Mouse (Mus musculus): ENCODE results near the gene Neurog1.

The Neurog1 gene

DNA sequence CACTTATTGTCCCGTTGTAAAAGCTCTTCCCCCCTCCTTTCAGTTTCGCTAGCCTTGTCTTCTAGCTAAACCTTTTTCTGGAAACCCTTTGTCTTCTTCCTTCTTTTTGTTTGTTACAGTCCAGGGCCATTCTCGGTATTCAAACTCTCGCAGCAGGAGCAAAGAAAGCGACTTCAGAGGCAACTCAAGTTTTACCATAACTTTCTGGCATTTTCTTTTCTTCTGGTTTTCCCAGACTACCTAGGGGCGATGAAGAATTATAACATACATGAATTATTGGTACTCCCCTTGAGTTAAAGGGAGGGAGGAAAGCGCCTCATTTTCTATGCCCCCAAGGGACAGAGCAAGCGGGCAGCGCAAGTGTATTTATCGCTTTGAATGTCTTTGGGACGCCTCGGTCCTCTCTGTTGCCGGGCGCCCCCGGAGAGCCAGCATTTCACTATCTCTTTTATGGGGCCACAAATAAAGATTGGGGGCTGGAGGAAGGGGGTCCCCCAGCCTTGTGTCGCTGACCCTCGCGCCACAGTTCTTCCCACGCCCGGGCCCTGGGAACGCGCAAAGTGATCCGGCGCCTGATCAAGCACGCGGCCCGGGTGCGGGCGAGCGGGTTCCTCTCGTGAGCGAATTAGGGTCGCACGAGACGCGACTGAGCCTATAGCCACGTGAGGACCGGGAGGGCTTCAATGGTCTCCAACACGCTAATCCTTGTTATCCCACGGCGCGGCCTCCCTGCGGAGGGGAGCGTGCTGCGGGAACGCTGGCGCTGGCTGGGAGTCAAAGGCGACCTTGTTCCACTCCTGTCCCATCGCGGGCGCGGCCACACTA is 6.4 kb upstream of the Neurog1 start:
- DNase-seq (ENCODE audit: low spot score in 2 of 2): no peak

DNA sequence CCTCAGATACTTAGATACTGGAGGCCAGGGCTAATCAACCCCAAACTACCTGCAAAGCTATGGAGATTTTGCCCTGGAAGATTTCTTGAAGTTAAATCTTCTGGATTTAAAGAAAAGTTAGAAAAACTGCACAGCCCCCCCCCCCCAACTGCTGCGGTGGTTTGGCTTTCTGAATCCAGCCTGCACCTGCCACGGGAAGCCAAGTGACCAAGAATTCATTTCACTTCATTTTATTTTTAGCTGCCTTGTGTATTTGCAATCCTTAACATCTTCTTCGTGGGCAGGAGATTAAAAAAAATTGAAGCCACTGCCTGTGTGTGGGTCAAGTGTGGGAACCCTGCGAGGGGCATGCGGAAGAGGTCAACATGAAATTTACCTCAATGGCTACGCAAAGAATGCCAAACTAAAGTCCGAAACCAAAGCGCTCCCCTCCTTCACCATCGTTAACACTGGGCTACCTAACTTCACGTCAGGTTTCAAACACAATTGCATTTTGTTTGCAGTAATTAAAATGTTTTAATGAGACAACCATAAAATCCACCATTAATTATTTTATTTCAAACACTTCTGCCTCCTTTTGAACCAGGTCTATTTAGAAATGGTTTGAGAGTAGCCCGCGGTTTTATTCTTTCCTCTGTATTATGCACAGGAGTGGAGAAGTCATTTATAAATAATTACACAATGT is 5.6 kb upstream of the Neurog1 start:
- DNase-seq (ENCODE audit: low spot score in 2 of 2): no peak

GRCm38 (mm10) chr13:56256716-56257299 is 4.8 kb upstream of the Neurog1 start:
- DNase-seq (ENCODE audit: low spot score in 2 of 2): no peak

DNA sequence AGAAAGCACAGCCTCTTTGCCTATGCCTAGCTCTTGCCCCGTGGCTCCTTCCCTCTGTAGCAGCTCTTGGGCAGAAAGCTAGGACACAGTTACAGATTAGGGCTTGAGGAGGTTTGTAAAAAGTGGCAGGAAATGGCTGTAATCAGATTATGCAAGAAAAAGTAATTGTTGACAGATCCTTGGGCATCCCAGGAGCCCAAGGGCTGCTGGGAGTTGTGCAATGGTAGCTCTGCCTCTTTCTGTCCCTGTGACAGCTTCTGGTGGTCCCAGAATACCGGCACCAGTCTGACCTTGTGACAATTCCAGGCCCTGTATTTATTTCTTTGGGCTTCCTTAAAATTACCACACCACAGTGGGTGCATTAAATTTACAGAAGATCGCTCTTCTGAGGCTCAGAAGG is 1.4 kb upstream of the Neurog1 start:
- DNase-seq (ENCODE audit: low spot score in 2 of 2): no peak

- DNase-seq (ENCODE audit: low spot score in 2 of 2): peak in 1 of 2 experiments; percentile 63
Observed at GRCm38 (mm10) chr13:56252783-56253182, 820 bp upstream of the Neurog1 start.

DNA sequence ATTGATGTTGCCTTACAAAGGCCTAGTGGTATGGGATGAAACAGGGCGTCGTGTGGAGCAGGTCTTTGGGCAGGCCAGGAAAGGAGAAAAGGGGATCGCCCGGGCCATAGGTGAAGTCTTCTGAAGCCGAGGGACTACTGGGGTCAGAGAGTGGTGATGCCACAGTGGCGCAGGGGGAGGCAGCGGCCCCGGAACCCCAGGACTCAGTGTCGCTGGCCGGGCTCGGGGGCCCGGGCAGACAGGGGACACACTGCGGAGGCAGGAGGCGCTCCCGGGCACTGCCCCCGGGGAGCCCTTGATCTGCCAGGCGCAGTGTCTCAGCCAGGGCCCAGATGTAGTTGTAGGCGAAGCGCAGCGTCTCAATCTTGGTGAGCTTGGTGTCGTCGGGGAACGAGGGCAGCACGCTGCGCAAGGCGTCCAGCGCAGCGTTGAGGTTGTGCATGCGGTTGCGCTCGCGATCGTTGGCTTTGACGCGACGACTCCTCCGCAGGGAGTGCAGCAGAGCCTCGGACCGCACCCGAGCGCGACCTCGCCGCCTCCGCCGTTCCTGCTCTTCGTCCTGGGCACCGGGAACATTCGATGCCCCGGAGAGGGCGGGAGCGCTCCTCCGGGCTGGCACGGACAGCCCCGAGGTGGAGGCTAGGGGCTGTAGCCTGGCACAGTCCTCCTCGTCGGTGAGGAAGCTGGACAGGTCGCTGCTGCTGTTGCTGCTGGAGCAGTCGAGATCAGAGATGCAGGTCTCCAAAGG is 613 bp downstream of the Neurog1 start:
- DNase-seq (ENCODE audit: low spot score in 2 of 2): no peak

DNA sequence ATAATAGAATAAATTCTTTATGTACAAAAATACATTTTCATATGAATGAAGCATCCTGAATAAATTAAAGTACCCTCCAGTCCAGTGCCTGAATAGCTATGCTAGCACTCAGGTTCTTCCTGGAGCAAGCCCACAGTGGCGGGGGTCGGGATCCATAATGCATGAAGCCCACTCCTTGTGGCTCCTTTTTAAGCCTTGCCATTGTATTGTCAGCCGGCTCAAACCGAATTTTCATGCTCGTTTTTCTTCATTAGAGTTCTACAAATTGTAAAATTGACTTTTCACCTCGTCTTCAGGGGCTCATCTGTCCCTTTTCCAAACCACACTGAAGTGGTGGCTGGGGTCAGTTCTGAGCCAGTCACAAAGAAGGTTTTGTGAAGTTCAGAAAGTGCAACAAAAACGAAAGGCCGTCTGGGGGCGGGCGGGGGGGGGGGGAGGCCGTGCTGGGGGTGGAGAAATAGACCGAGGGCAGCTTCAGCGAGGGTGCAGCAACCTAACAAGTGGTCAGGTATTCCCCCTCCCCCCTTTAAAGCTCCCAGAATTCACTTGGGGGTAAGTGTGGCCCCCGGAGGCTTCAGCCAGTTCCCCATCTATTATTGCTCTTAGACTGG is 1.3 kb downstream of the Neurog1 start:
- DNase-seq (ENCODE audit: low spot score in 2 of 2): no peak

GRCm38 (mm10) chr13:56249593-56250341 is 2.2 kb downstream of the Neurog1 start:
- no peak for DNase-seq (ENCODE audit: low spot score in 2 of 2)

GRCm38 (mm10) chr13:56243104-56243503 is 8.9 kb downstream of the Neurog1 start:
- no peak for DNase-seq (ENCODE audit: low spot score in 2 of 2)

DNA sequence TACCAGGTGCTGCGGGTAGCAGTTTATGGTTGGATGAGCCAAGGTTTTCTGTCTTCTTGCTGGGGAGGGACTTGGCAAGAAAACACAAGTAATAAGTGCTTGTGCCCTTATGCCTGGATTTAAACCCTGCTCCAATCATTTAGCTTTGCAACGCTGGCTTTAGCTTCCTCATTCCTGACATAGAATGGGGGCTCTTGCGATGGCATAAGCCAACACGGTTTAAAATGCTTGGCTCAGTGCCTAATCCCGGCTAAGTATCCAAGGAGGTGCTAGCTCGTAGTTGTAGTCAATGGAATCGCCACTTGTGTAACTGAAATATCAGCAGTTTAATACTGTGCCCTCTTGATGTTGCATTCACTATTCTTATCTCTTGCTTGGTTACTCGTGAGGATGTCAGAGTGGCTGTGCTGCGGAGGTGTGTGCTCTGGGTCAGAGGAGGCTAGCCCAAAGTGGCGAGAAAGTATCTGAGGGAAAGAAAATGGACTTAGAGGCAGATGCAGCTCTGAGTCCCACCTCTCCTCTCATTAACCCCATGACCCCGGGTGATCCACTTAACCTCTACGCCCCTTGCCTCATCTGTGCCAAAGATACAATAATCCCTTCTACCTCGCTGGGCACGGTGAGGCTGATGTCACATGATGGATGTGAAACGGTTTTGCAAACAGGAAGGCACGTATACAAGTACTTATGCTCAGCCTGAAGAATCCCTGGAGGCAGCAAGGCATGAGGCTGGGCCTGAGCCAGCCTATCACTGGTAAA is 11.8 kb downstream of the Neurog1 start:
- no peak for DNase-seq (ENCODE audit: low spot score in 2 of 2)

GRCm38 (mm10) chr13:56237905-56238304 is 14.1 kb downstream of the Neurog1 start:
- DNase-seq (ENCODE audit: low spot score in 2 of 2): no peak

GRCm38 (mm10) chr13:56236194-56236593 is 15.8 kb downstream of the Neurog1 start:
- no peak for DNase-seq (ENCODE audit: low spot score in 2 of 2)

- no peak for DNase-seq (ENCODE audit: low spot score in 2 of 2)
Observed at GRCm38 (mm10) chr13:56228790-56229189, 23.2 kb downstream of the Neurog1 start.

DNA sequence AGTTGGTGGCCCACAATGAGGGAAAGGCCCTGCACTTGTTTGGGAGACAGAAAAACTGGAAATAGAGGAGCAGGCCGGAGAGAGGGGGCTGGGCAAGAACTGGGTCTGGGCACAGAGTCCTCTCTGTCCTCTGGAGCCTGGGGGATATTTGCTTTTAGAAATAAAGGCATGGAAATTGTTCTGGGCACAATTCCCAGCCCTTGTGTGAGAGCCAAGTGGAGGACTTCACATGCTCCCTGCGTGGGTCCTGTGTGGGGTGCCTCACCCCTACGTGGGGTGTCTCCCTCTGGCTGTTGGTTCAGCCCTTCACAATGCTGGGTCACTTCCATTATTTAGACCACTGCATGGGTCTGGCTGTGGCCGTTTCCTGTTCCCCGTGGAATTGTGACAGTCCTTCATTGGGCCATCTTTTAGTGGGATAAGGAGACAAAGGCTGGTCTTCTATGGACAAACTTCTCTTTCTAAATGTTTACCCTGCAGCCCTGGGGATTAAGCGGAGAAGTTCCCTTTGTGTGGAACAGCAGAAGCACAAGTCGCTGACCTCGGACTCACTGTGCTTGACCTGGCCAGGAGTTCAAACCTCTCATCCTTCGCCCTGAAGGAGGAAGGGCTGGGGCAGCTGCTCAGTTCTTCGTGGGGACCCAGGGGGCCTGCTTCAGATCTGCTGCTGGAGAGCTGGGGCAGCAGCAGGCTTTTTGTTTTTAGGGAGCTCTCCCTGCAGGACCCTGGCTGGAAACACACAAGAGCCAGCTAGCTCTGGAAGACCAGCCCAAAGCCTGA is 25.6 kb downstream of the Neurog1 start:
- peak in 1 of 2 experiments; percentile 56 for DNase-seq (ENCODE audit: low spot score in 2 of 2)

GRCm38 (mm10) chr13:56223625-56224024 is 28.3 kb downstream of the Neurog1 start:
- no peak for DNase-seq (ENCODE audit: low spot score in 2 of 2)

- no peak for DNase-seq (ENCODE audit: low spot score in 2 of 2)
Observed at GRCm38 (mm10) chr13:56222849-56223246, 29.1 kb downstream of the Neurog1 start.

GRCm38 (mm10) chr13:56221995-56222848 is 29.7 kb downstream of the Neurog1 start:
- DNase-seq (ENCODE audit: low spot score in 2 of 2): no peak
